Mouse (Mus musculus) G1E (cell line): Measurements from ENCODE around the gene Tmem35b.

Experiments
- CTCF ChIP-seq: IDR thresholded peaks from 2 replicates; pipeline ENCODE4 v1.5.1; 2012; ENCODE audit warnings: low read depth, low read length, inconsistent platforms, mixed read lengths
- GATA1 ChIP-seq: IDR thresholded peaks from 2 replicates; pipeline ENCODE4 v1.6.1; 2012; ENCODE audit warnings: borderline replicate concordance, low read length, inconsistent platforms, mixed read lengths
- GATA2 ChIP-seq: IDR thresholded peaks from 2 replicates; pipeline ENCODE4 v1.6.1; 2012; ENCODE audit warnings: low read depth, low read length, inconsistent platforms, borderline replicate concordance
- TAL1 ChIP-seq: conservative IDR thresholded peaks from 2 replicates; pipeline ENCODE4 v1.6.1; 2012; ENCODE audit warnings: low read depth, low read length, inconsistent platforms, mixed read lengths

DNA sequence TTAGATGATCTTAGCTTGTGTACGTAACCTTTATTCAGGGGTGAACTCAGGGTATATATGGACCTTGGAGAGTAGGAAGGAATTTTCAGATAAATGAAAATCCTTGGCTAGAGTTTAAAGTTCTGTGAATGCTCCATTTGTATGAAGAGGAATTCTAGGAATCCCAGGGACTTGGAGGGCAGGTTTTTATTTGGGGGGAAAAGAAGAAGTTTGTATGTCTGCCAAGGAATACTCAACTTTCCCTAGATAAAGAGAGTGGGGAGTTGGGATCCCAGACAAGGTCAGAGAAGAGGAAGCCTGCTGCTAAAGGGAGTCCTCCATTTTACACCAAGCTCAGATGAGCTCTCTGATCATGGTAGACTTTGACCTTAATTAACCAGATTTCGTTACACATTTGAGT lies 40.4 kb upstream of the Tmem35b start:
- TF ChIP-seq CTCF (no peak), GATA1 (no peak), TAL1 (no peak), GATA2 (no peak)
